Mouse (Mus musculus) brain, embryonic 14.5 days (tissue): ENCODE data around the gene 2210408I21Rik. TPM values are rescaled to one million over a fixed set of nuclear protein-coding genes. Genes with fewer than 3 reads are reported as not detected.
A peak's percentile ranks its signal among the peaks of the same experiment; 100 is the strongest.

Source experiments
- DNase-seq: peaks from one replicate; pipeline ENCODE4 v3.0.0-alpha.2; 2011; ENCODE audit warnings: low read depth
- CTCF ChIP-seq: fragments of 200-500 bp; IDR thresholded peaks from 2 replicates; pipeline ENCODE4 v1.5.1; 2012; ENCODE audit warnings: inconsistent platforms, mild to moderate bottlenecking, moderate library complexity, borderline replicate concordance; ENCODE audit not compliant: insufficient read depth, insufficient read length; ENCODE audit errors: extremely low read depth
- POLR2A ChIP-seq: fragments of 200-500 bp; IDR thresholded peaks from 2 replicates; pipeline ENCODE4 v1.6.1; 2012; ENCODE audit warnings: mild to moderate bottlenecking, inconsistent platforms, borderline replicate concordance; ENCODE audit not compliant: poor library complexity, insufficient read depth, insufficient read length, severe bottlenecking; ENCODE audit errors: extremely low read depth
- polyA plus RNA-seq: library from polyadenylated mRNA; depleted of rRNA; stranded (reverse); fragments of >200 nt; gene quantifications from 2 replicates; pipeline ENCODE4 v1.2.3, GENCODE M21; 2012

The 2210408I21Rik gene
- polyA plus RNA-seq, 1 experiment: 4.6 TPM

DNA sequence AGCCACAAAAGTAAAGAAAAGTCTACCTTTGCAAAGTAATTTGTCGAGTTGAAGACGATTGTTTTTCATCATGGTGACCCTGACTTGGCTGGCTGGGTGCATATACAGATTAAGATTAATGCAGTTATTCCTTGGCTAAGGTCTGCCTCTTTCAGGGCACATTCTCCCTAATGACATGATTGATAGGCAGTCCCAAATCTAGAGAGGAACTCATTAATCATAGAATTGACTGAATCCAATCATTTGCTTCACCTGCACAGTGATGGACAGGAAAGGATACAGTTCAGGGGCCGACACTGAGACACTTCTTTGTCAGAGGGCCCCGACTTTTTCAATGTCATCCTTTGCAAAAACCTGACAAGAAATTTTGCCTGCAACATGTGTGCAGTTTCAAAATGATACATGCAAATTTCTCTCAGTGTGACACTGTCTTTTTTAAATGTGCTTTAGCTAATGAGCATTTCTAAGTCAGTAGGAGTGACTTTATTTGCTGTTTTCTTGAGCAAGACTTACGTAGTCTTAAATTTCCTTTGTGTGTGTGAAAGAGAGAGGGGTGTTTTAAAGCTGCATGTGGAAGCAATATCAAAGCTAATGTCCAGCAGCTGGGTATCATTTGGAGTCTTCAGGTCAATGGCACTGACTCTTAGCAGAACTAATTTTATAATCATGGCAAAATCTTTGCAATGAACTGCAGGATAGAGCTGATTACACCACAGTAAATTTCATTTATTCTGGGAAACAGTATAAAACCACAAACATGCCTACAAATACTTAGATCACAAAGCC is 191.0 kb downstream of the 2210408I21Rik start:
- DNase-seq: no peak

GRCm38 (mm10) chr13:77342097-77342496 is 206.8 kb downstream of the 2210408I21Rik start:
- TF ChIP-seq CTCF (no peak), POLR2A (no peak)
- DNase-seq: no peak

More for the DNA sequence above, 191.0 kb downstream of the 2210408I21Rik start:
- TF ChIP-seq POLR2A (no peak), CTCF (no peak)

DNA sequence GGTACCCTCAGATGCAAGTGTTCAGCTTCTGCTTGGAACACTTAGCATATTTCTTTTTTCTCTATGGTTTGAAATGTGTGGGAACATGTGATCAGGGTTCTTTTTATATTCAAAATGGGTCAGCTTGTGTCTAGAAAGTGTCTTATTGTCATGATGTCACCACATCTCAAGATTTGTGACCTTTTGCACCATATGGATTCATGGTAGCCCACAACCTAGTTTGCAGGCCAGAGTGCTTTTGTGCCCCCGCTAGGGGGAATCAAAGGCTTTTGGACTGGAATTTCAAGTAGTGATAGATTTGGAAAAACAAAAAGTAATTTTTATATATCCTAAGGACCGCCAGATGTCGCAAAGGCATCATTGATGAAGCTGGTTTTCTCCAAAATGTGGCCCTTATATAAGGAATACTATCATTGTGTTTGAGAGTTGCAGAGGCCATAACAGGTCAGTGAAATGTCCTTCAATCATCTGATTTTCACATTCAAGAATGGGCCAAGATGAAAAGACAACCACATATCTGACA is 250.2 kb downstream of the 2210408I21Rik start:
- TF ChIP-seq CTCF (no peak), POLR2A (no peak)
- peak; percentile 60 for DNase-seq

- TF ChIP-seq CTCF: no peak
- TF ChIP-seq POLR2A: no peak
- peak; percentile 29 for DNase-seq
Measured at GRCm38 (mm10) chr13:77386001-77386400, 250.7 kb downstream of the 2210408I21Rik start.

DNA sequence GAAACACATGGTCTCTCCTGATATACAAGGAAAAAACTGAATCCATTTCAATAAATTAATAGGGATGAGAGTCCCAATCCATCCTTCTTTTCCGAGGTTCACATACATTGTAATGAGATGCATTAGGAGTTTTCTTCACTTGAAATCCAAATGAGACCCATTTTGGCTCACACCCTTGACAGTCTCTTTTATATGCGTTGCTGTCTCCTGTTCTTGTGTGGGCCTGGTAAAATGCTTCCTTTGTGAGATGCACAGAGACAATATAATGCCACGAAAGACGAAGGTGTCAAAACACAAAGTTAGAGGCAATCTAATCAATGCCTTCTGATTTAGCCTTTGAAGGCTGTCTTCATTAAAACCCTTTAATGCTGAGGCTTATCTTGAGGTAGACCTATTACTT is 252.8 kb downstream of the 2210408I21Rik start:
- no peak for TF ChIP-seq POLR2A
- TF ChIP-seq CTCF: no peak
- DNase-seq: peak; percentile 82

DNA sequence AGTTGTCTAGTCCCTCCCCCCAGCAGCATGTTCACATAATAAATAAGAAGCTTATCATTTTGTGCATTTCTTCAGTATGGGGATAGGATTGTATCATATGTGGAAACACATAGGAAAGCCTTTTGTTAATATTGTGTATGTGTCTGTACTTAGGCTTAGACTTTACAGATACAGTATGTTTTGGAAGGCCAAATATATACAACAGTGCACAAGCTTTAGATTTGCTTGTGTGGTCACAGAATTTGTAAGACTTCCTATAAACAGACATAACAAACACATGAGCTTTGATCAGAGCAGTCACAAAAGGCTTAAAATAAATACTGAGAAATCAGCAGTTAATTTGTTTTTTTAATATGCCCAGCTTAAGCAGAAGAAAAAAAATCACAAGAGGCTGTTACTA is 253.9 kb downstream of the 2210408I21Rik start:
- no peak for TF ChIP-seq POLR2A
- no peak for TF ChIP-seq CTCF
- DNase-seq: no peak

- no peak for TF ChIP-seq POLR2A
- no peak for TF ChIP-seq CTCF
- peak; percentile 53 for DNase-seq
Measured at GRCm38 (mm10) chr13:77396374-77396773, 261.0 kb downstream of the 2210408I21Rik start.

DNA sequence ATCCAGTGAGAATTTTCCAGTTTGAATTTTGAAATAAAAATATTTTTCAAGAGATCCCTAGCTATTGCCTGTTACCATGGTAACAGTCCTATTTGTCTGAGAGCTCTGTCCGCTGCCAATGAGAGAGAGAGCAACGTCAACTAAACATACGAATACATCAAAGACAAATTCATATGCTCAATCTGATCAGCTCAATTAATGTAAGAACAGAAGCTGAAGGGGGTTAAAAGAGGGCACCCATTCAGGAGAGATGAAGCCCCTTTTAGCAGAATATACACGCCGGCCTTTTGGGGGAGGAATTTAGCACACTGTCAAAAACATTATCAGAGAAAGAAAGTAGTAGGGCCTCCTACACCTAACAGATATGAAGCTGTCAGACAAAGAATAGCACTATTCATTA is 261.6 kb downstream of the 2210408I21Rik start:
- TF ChIP-seq POLR2A (no peak), CTCF (no peak)
- peak; percentile 92 for DNase-seq

GRCm38 (mm10) chr13:77397646-77398045 is 262.3 kb downstream of the 2210408I21Rik start:
- TF ChIP-seq CTCF (no peak), POLR2A (no peak)
- DNase-seq: peak; percentile 59

DNA sequence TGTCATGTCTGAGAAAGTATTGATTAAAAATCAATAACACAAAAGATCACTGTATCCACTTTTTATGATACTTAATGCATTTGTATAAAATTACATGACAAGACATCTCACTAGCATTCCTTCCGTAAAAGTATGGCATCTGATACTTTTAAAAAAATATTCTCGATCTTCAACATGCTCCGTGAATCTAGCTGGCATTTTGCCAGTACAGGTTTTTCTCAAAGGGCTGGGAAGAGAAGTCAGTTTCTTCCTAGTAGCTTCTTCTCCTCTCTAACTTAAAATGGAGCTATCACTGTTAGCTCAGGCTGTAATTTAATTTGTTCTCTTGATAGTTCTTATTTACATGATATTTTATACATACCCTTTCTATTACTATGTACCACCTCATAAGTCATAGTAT is 263.1 kb downstream of the 2210408I21Rik start:
- TF ChIP-seq CTCF (no peak), POLR2A (no peak)
- DNase-seq: peak; percentile 61

GRCm38 (mm10) chr13:77400762-77401161 is 265.4 kb downstream of the 2210408I21Rik start:
- DNase-seq: peak; percentile 69
- TF ChIP-seq CTCF: peak; percentile 25; the same call in 1 of the 2 replicates
- no peak for TF ChIP-seq POLR2A

GRCm38 (mm10) chr13:77408530-77408929 is 273.2 kb downstream of the 2210408I21Rik start:
- no peak for TF ChIP-seq POLR2A
- peak; percentile 32; the same call in 1 of the 2 replicates for TF ChIP-seq CTCF
- DNase-seq: no peak

GRCm38 (mm10) chr13:77409804-77410203 is 274.5 kb downstream of the 2210408I21Rik start:
- TF ChIP-seq CTCF: no peak
- TF ChIP-seq POLR2A: no peak

DNA sequence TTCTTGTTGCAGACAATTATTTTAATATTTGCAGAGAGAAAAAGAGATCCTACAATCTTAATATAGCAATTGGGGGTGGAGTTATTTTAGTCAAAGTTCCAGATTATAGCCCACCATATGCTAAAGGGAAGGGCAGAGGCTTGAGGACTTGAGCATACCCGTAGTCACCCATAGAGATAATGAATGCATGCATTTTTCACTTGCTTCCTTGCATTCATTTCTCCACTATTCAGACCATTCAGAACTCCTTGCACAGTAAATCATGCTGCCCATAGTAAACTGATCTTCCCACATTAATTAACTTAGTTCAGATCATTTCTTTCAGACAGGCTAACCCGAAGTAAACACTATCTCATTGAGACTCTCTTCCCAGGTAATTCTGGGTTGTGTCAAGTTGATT is 277.5 kb downstream of the 2210408I21Rik start:
- TF ChIP-seq CTCF: no peak
- no peak for TF ChIP-seq POLR2A
- no peak for DNase-seq

More at GRCm38 (mm10) chr13:77409804-77410203, 274.5 kb downstream of the 2210408I21Rik start:
- no peak for DNase-seq
